Mouse (Mus musculus) E14TG2a.4 (cell line): ENCODE data around the gene Rnft2.

Experiments
- CTCF ChIP-seq: conservative IDR thresholded peaks from 2 replicates; pipeline ENCODE4 v1.5.1; 2014; ENCODE audit warnings: low read length
- POU5F1 ChIP-seq: IDR thresholded peaks from 2 replicates; pipeline ENCODE4 v1.6.1; 2014; ENCODE audit warnings: low read length, borderline replicate concordance

DNA sequence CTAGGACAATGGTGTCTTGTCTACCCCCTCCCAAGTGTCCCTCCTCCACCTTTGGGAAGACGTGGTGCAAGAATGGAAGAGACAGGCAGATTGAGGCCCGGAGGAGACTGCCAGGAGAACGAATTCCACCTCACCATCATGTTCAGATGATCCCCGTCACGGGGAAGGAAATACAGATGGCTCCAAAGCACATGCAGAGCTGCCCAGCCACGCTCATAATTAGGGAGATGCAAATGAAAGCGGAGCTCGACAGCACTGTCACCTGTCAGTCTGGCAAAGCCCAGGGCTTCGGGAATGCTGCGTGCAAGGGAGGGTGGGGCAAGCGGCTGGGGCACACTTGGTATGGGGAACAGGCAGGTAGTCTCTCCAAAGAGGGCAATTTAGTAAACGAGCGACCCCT is 47.5 kb downstream of the Rnft2 start:
- TF ChIP-seq CTCF: no peak
- TF ChIP-seq POU5F1: no peak
